Mouse (Mus musculus) liver, embryonic 15.5 days (tissue): ENCODE results near the gene Cyp17a1. TPM values are rescaled to one million over a fixed set of nuclear protein-coding genes. Genes with fewer than 3 reads are reported as not detected.

ENCODE experiments used
- polyA plus RNA-seq: library from polyadenylated mRNA; unstranded; fragments of >200 nt; fragmentation: Nextera tagmentation; extraction: Ambion mirVana; gene quantifications from 2 replicates; pipeline ENCODE4 v1.2.1, GENCODE M21; 2015

Cyp17a1 gene
- polyA plus RNA-seq, 1 experiment from 2014 or later: 1.8 TPM

Other genes starting within 250 kb of the Cyp17a1 start
- 8.8 and 10.9 TPM in 2 replicates for gene Trim8, start 171.5 kb downstream of the Cyp17a1 start, polyA plus RNA-seq
- 22.9 and 25.4 TPM in 2 replicates for gene Arl3, start 100.0 kb downstream of the Cyp17a1 start, polyA plus RNA-seq
- 28.6 and 33.4 TPM in 2 replicates for gene Sfxn2, start 99.8 kb downstream of the Cyp17a1 start, polyA plus RNA-seq
- gene Wbp1l, start 74.1 kb downstream of the Cyp17a1 start, polyA plus RNA-seq: 21.3 and 29.4 TPM in 2 replicates
- gene Borcs7, start 16.7 kb upstream of the Cyp17a1 start, polyA plus RNA-seq: 4.0 and 4.9 TPM in 2 replicates
- gene As3mt, start 34.3 kb upstream of the Cyp17a1 start, polyA plus RNA-seq: 17.1 and 19.0 TPM in 2 replicates
- gene Cnnm2, start 88.4 kb upstream of the Cyp17a1 start, polyA plus RNA-seq: 1.7 and 2.0 TPM in 2 replicates